Mouse (Mus musculus) midbrain, postnatal 0 days (tissue): Measurements from ENCODE around the gene Fntb. TPM values are rescaled to one million over a fixed set of nuclear protein-coding genes. Genes with fewer than 3 reads are reported as not detected.

Experiments used
- ATAC-seq: fragments of 200-750 bp; cut with Nextera tagmentation; 2 replicates; pipeline ENCODE4 v1.8.0; 2017; ENCODE audit warnings: moderate number of reproducible peaks, mild to moderate bottlenecking, moderate TSS enrichment, moderate library complexity; ENCODE audit not compliant: low FRiP score
- DNase-seq: peaks from one replicate; pipeline ENCODE4 v3.0.0-alpha.2; 2015; ENCODE audit warnings: low spot score
- H3K27ac ChIP-seq: fragments of 300-500 bp; sonication (generic); 2 replicates; pipeline ENCODE4 v1.5.1; 2014; ENCODE audit warnings: low read depth, mild to moderate bottlenecking, low read length, mixed read lengths
- H3K27me3 ChIP-seq: fragments of 300-500 bp; sonication (generic); 2 replicates; pipeline ENCODE4 v1.6.1; 2014; ENCODE audit warnings: low read length, control low read depth, mixed read lengths; ENCODE audit not compliant: insufficient read depth
- H3K36me3 ChIP-seq: fragments of 300-500 bp; sonication (generic); 2 replicates; pipeline ENCODE4 v1.6.1; 2014; ENCODE audit warnings: low read length, control low read depth, mixed read lengths; ENCODE audit not compliant: insufficient read depth
- H3K4me1 ChIP-seq: fragments of 300-500 bp; sonication (generic); 2 replicates; pipeline ENCODE4 v1.6.1; 2014; ENCODE audit warnings: mild to moderate bottlenecking, control low read depth, antibody characterized with exemption, low read length, mixed read lengths; ENCODE audit not compliant: insufficient read depth
- H3K4me2 ChIP-seq: fragments of 300-500 bp; sonication (generic); 2 replicates; pipeline ENCODE4 v1.6.1; 2014; ENCODE audit warnings: low read depth, mild to moderate bottlenecking, low read length, mixed read lengths; ENCODE audit not compliant: poor library complexity, severe bottlenecking
- H3K4me3 ChIP-seq: fragments of 300-500 bp; sonication (generic); 2 replicates; pipeline ENCODE4 v1.5.1; 2014; ENCODE audit warnings: low read depth, mild to moderate bottlenecking, low read length, moderate library complexity
- H3K9ac ChIP-seq: fragments of 300-500 bp; sonication (generic); replicated peaks from 2 replicates; pipeline ENCODE4 v1.6.1; 2014; ENCODE audit warnings: mild to moderate bottlenecking, low read length, moderate library complexity, mixed read lengths; ENCODE audit not compliant: poor library complexity, severe bottlenecking
- H3K9me3 ChIP-seq: fragments of 300-500 bp; sonication (generic); 2 replicates; pipeline ENCODE4 v1.6.1; 2016; ENCODE audit warnings: low read length, control low read depth
- CTCF ChIP-seq: IDR thresholded peaks from 2 replicates; pipeline ENCODE4 v1.5.1; 2016; ENCODE audit warnings: antibody characterized with exemption, mild to moderate bottlenecking
- WGBS: fragments of 180-500 bp; shearing (Covaris S2); extraction: QIAGEN DNeasy Blood & Tissue Kit; methylation state at CpG from one replicate; pipeline ENCODE4 v1.1.7; 2014; 5-methylcytosine and 5-hydroxymethylcytosine counted together
- polyA plus RNA-seq: library from polyadenylated mRNA; unstranded; fragments of >200 nt; fragmentation: Nextera tagmentation; extraction: Ambion mirVana; gene quantifications from 2 replicates; pipeline ENCODE4 v1.2.1, GENCODE M21; 2015
- total RNA-seq: library from RNA; depleted of rRNA; stranded (reverse); fragments of >200 nt; gene quantifications from 2 replicates; pipeline ENCODE4 v1.2.3, GENCODE M21; 2014

Fntb gene
- total and polyA plus RNA-seq, 2 experiments from 2014 or later = 34.3 to 36.6 TPM

- DNase-seq (no peak), ATAC-seq (no peak)
- Histone ChIP-seq H3K4me3 (no peak overlapping the region), H3K27ac (no peak overlapping the region), H3K9me3 (no peaks in the 10 kb centered on the region), H3K9ac (no peak overlapping the region), H3K4me2 (no peak overlapping the region), H3K27me3 (no peaks in the 10 kb centered on the region), H3K36me3 (peaks cover 65% of the 10 kb centered on the region), H3K4me1 (no peaks in the 10 kb centered on the region; the same call in 1 of the 2 replicates)
- 83% methylated on average over 5 of the region's 5 CpGs for whole genome bisulfite sequencing
- no peak for TF ChIP-seq CTCF
Observed at GRCm38 (mm10) chr12:76950330-76950729, 184.9 kb downstream of the Fntb start.

DNA sequence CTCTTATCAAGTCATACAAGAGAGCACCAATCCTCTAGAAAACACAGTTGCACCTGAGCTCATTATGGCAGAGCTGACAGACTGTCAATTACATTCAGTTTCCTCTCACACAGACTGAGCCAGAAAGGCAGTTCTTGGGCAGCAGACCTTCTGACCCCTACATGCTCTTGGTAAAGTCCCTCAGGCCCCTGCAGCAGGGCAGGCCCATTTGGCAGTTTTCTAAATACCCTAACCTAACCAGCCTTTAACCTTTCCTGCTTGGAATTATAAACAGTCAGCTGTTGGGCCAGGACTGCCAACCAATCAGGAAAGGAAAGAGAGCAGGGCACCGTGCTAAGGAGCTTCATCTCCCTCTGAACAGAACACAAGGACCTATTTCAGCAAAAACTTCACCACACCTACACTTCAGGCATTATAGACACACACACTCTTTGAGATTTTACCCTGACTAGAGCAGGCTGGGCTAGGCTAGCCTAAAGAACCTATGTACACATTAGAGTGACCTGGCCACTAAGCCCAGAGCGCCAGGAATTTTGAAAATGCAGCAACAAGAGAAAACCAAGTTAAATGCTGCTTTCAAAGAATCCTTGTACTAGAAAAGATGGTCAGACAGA is 188.5 kb downstream of the Fntb start:
- H3K36me3 ChIP-seq = peaks cover 47% of the 10 kb centered on the region
- no peaks in the 10 kb centered on the region; the same call in 1 of the 2 replicates for H3K4me1 ChIP-seq
- H3K9ac ChIP-seq = no peak overlapping the region
- WGBS = 86% methylated on average over 2 of the region's 2 CpGs
- no peak overlapping the region for H3K4me3 ChIP-seq
- TF ChIP-seq CTCF = no peak
- no peak overlapping the region for H3K27ac ChIP-seq
- no peaks in the 10 kb centered on the region for H3K27me3 ChIP-seq
- no peak overlapping the region for H3K4me2 ChIP-seq
- ATAC-seq (no peak), DNase-seq (no peak)
- H3K9me3 ChIP-seq = no peaks in the 10 kb centered on the region

DNA sequence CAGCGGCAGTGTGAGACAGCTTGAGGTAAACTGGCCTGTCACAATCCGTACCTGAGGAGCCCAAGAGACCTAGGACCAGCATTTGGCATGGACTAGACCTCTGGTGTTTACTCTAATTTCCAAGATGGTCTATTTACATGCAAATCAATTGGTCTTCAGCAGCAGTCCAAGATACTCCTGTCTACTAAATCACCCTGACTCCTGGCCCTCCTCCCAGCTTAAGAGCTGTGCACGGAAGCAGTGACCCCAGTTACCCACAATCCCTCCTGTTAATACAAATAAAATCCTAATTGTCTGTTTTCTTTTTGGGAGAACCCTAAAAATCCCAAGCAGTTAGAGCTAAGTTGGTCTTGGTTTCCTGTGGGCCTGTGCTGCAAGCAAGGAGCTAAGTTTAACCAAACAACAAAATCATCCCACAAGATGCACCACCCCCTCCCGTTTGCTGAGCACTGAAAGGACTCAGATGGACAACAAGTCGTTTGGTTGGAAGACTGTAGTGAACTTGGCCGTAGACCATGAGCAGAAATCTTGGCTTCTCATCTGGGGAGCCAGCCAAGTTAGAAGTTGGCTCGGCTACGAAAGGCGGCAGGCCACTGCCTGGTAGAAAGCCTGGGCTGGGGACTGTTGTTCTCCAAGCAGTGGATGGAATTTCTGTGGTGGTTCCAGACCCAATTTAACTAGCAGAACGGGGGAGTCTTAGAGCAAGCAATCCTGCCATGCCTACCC is 189.5 kb downstream of the Fntb start:
- H3K4me3 ChIP-seq = no peak overlapping the region
- ATAC-seq = peak; percentile 63; the same call in 1 of the 2 replicates
- 70% methylated on average over 10 of the region's 10 CpGs for WGBS
- no peak overlapping the region for H3K4me2 ChIP-seq
- DNase-seq = peak; percentile 88
- H3K27me3 ChIP-seq = no peaks in the 10 kb centered on the region
- peaks cover 51% of the 10 kb centered on the region for H3K36me3 ChIP-seq
- no peaks in the 10 kb centered on the region for H3K9me3 ChIP-seq
- H3K9ac ChIP-seq = no peak overlapping the region
- H3K4me1 ChIP-seq = no peaks in the 10 kb centered on the region; the same call in 1 of the 2 replicates
- TF ChIP-seq CTCF = no peak
- peak overlapping the region; percentile 14; the same call in 1 of the 2 replicates for H3K27ac ChIP-seq

GRCm38 (mm10) chr12:76957688-76958087 is 192.3 kb downstream of the Fntb start:
- WGBS = 88% methylated on average over 5 of the region's 5 CpGs
- TF ChIP-seq CTCF = no peak
- ATAC-seq = no peak

GRCm38 (mm10) chr12:76961052-76961931 is 195.9 kb downstream of the Fntb start:
- no peak for TF ChIP-seq CTCF
- peak overlapping the region; percentile 77 for H3K27ac ChIP-seq
- peak overlapping the region; percentile 82 for H3K4me2 ChIP-seq
- H3K9me3 ChIP-seq = no peaks in the 10 kb centered on the region
- H3K4me1 ChIP-seq = peaks cover 6% of the 10 kb centered on the region; the same call in 1 of the 2 replicates
- peak; percentile 6 for DNase-seq
- H3K9ac ChIP-seq = peak overlapping the region; percentile 87
- ATAC-seq = no peak; the same call in none of the 2 replicates
- peaks cover 5% of the 10 kb centered on the region; the same call in 1 of the 2 replicates for H3K36me3 ChIP-seq
- H3K4me3 ChIP-seq = peak overlapping the region; percentile 94
- 4% methylated on average over 42 of the region's 45 CpGs for WGBS
- H3K27me3 ChIP-seq = no peaks in the 10 kb centered on the region

More at GRCm38 (mm10) chr12:76957688-76958087, 192.3 kb downstream of the Fntb start:
- Histone ChIP-seq H3K9ac (no peak overlapping the region), H3K4me1 (peaks cover 6% of the 10 kb centered on the region; the same call in 1 of the 2 replicates), H3K9me3 (no peaks in the 10 kb centered on the region), H3K4me2 (no peak overlapping the region), H3K36me3 (peaks cover 32% of the 10 kb centered on the region), H3K27ac (no peak overlapping the region), H3K4me3 (no peak overlapping the region), H3K27me3 (no peaks in the 10 kb centered on the region)
- DNase-seq = no peak
